Mouse (Mus musculus) liver (tissue): ENCODE results near the gene Sorl1.

Experiments used
- DNase-seq: peaks from one replicate; pipeline ENCODE4 v3.0.0-alpha.2; 2020; ENCODE audit warnings: mixed read lengths

The Sorl1 gene

DNA sequence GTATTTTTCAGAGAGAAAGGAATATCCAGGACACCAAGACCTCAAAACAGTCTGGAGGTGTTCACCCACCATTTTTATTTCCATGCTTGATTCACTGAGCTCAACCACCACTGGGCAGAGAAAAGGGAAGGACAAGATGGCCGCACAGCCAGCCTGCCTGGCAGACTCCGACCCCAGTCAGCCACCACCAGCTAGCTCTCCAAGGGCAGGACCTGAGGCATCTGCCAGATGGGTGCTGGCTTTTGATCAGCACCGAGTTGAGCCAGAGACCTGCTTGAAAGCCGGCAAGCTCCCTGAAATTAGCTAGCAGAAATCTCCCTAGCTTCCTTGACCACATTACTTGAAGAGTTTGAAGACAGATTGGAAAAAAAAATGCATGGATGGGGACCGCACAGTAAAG lies 174.6 kb downstream of the Sorl1 start:
- DNase-seq, result no peak

DNA sequence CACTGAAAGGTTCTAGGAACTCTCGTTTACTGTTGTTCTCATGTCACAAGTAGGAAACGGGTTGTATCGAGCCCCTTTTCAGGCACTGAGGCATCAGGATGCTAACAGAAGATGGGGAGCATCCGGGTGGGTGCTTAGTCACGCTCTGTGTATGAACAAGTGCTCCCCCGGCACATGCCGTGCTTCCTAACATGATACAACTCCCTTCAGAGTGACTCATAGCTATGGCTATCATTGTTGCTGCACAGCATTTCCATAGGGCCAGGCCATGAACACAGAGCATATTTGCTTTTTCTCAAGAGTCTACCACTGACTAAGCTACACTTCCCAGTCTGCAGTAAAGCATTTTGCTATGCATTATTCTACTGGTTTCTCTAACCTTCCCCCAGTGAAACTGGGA lies 179.1 kb downstream of the Sorl1 start:
- DNase-seq, result no peak

DNA sequence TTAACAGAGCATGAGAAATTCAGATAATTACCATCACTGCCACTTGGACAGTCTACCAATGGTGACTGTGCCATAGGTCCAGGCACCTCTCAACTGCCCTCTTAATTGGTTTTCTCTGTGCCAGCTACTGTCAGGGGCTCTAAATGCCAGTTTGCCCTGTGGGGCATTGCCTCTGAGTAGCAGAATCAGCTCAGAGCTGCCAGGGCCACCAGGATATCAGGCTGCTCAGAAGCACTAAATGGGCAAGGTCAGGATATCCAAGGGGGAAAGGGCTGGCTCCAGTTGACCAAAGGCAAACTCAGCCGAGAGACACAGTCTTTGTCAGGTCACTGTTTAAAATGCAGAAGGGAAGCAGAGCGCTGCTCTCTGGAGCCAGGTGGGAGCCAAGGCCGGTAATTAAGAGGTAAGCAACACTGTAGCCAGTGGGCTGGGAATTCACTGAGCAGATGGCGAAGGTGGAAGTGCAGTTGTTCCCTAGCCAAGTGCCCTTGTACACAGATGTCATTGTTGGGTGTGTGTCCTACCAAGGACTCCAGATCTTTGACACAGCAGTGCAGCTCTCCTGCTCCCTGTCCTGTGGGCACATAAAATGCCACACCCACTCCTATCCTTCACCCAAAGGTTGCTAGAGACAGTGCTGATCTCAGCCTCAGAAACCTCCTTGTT lies 181.0 kb downstream of the Sorl1 start:
- no peak for DNase-seq

- no peak for DNase-seq
Observed at GRCm38 (mm10) chr9:41940311-41940853, 183.7 kb downstream of the Sorl1 start.

- no peak for DNase-seq
Observed at GRCm38 (mm10) chr9:41938449-41938848, 185.6 kb downstream of the Sorl1 start.

DNA sequence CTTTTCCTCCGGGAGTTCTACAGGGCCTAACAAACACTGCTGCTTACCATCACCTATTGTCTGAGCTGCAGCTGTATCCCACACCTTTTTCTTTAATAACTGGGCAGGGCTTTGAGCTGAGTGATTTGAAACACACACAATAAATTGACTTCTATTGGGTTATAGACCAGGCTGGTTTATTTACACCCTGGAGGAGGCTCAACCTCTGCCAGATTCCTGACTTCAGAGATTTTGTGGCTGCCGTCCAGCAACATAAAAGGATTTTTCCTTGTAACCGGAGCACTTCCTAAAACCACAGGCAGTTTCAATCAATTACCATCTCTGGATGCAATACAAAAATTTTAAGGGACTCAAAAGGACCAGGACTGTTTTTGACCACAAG lies 186.1 kb downstream of the Sorl1 start:
- no peak for DNase-seq

DNA sequence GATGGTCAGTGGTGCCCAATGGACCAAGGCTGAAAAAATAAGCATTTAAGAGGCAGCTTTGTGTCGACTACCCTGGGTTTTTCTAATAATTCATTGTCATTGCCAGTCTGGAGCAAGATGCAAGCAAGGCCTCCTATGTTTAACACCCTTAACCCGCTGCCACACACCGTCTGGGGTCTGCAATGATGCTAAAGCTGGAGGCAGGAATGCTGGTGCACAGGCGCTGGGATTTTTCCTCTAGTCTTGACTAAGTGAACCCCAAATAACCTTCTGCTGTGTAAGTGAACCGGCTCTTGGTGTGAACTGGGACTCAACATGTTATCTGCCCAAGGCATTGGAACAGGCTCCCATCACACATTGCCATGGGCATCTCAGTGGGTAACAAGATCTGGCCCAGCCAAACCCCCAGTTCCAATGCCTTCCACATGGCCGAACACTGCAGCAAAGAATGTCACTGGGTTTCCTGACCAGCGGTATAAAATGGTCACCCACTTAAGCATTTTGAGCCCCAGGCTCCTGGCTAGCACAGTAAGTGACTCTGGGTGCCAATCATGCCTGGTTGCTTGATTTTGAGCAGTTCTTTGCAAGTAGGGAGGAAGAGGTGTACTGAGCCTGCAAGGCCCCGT lies 186.6 kb downstream of the Sorl1 start:
- no peak for DNase-seq

GRCm38 (mm10) chr9:41936598-41936997 lies 187.5 kb downstream of the Sorl1 start:
- DNase-seq, result no peak

- no peak for DNase-seq
Observed at GRCm38 (mm10) chr9:41935979-41936378, 188.1 kb downstream of the Sorl1 start.

DNA sequence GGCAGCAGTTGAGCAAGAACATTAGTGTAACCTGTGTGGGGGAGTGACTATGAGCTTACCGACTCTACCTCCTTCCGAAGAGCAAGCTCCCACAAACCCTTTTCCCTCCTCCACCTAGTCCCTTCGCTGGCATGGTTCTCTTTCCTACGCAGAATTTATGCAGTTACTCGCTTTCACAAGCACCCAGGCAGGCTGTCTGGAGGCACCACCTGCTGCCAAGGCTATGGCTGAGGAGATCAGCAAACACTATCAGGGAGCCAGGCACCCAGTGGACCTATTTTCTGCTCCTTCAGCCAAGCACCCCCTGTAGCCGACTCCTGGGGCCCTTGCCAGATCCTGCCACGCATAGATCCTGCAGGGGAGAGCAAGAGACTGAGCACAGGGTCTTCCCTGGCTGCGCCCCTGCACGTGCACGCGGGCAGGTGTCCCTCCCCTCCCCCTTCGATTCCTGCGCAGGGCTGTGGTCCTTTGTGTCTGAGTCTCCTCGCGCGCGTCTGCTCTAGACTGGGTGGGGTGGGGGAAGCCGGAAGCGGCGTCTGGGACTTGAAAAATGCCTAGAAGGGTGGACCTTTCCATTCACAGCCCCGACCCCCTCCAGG lies 188.6 kb downstream of the Sorl1 start:
- DNase-seq, result peak; percentile 40

DNA sequence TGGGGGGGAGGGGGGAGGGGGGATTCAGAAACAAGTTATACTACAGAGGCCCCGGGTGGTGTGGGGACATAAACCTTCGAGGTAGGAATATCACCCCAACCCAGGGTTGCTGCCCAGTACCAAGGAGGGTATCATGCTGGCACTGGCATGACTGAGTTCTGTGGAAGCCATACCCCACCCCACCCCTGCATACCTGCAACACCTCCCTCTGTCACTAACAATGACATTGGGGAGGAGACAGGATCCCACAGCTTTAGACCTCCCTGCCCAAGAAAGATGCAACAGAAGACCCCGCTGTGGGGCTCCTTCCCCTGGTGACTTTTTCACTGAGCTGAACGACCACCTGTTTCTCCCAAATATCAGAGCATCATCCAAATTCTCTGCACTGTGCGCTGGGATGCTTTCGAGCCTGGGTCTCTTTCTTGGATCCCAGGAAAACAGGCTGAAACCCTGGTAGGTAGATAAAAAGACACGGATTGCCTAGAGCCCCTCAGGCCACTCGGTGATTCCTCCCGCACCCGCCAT lies 189.2 kb downstream of the Sorl1 start:
- no peak for DNase-seq

- no peak for DNase-seq
Observed at GRCm38 (mm10) chr9:41929986-41930385, 194.1 kb downstream of the Sorl1 start.

DNA sequence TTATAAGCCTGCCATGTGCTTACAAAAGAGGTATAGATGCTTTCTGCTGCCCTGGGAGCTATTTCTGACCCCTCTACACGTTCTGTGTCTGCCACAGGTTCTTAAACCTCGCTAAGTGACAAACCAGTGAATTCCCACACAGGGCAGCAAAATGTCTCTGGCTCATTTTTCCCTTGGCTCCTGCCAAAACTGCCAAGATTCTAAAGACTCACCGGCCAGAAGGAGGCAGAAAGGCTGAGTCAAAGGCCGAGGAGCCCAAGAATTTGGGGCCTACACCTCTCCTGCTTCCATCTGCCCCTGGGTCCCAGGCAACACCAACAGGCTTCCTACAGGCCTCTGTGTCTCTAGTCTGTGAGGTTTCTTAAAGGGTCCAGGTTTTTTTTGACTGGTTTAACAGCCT lies 198.4 kb downstream of the Sorl1 start:
- no peak for DNase-seq

DNA sequence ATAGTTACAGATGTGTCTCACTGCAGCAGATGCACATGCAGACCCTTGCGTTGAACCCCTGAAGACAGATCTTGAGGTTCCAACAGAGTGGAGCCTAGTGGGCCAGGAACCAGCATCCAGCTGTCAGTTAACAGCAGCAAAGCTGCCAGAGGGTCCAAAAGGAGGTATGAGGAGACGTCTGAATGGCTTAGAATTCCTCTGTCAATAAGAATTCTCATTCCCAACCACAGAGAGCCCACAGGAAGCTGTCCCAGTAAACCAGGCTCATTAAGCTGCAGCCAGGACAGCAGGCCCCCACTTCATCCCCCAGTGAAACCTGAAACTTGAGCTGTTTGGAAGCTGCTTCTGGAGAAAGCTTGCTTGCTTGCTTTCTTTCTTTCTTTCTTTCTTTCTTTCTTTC lies 200.0 kb downstream of the Sorl1 start:
- no peak for DNase-seq

- no peak for DNase-seq
Observed at GRCm38 (mm10) chr9:41922416-41922815, 201.7 kb downstream of the Sorl1 start.

DNA sequence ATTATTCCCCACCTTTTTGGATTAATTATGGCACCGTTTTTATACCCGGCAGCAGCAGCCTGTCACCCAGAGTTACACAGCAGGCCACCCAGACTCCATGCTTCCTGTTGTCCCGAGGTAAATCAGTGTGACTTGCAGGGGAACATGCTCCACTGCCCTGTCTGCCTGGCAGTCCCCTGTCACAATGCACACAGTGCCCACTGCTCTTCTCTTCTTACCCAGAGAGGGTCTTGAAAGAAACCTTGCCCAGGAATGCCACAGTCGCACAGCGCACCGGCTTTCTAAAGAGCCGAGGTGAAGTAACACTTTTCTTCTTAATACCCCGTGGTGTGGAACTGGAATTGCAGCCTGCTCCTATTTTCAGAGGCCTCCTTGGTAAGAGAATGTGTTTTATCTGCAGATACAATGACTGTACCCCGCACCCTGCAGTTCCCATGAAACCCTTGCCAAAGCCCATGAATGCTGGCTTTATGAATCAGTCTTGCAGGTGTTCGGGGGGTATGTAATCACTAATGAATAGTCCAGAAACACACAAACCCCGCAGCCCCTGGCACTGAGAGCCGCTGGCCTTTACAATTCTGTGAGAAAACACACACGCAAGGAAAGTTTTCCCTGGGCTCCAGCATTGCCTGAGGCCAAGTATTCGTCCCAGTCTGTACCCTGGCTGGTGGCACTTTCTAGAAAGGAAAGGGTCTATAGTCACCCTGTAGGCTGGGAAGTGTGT lies 205.3 kb downstream of the Sorl1 start:
- DNase-seq, result no peak

- DNase-seq, result no peak
Observed at GRCm38 (mm10) chr9:41918155-41918554, 205.9 kb downstream of the Sorl1 start.

DNA sequence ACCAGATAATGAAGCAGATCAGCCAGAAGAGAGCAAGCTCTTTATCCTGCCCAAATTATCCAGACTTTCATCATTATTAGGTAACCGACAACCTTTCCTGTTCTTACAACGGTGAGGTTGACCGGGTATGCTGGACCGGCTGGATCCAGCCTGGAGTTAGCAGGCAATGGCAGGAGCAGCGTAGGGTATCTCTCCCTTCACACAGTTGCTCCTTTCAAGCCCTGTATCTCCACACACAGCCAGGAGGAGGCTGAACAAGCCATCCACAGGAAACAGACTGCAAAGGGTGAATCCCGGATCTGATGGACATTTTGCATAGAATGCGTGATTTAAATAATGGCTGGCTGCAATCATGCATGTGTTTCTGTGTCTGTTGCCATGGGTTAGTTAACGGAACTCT lies 208.5 kb downstream of the Sorl1 start:
- DNase-seq, result no peak
